Mouse (Mus musculus): ENCODE measurements around the gene Hist2h2ab. TPM values are rescaled to one million over a fixed set of nuclear protein-coding genes. Genes with fewer than 3 reads are reported as not detected.
A peak's percentile ranks its signal among the peaks of the same experiment; 100 is the strongest.
"Not testable (repeated sequence)": the region's sequence is repeated elsewhere in the genome, so short reads cannot be mapped to it uniquely, and the experiment has no call there.

Hist2h2ab gene
- polyA plus RNA-seq (2015; fragmentation: Nextera tagmentation; extraction: Ambion mirVana) = 0.92 TPM in 1 of 2 replicates, not detected in the other

GRCm38 (mm10) chr3:96219661-96220130 lies at the start of gene Hist2h2ab, which contains the start of gene Bola1:
TSS of gene Hist2h2ab (plus strand) at chr3:96219865.
TSS of gene Bola1 (minus strand) at chr3:96219709.
- H3K27me3 ChIP-seq (ENCODE audit: control insufficient read depth, insufficient read depth, low read length) = no peaks in the 10 kb centered on the region
- H3K9ac ChIP-seq (ENCODE audit: low read length) = peak within 1 kb of the TSS; percentile 78
- peak within 1 kb of the TSS; percentile 82 for H3K4me2 ChIP-seq (ENCODE audit: low read depth, low read length)
- H3K4me1 ChIP-seq (ENCODE audit: control insufficient read depth, insufficient read depth, low read length) = peaks cover 31% of the 10 kb centered on the region
- H3K9me3 ChIP-seq (replicated peaks; ENCODE audit: control insufficient read depth, low read length) = no peaks in the 10 kb centered on the region
- ATAC-seq (ENCODE audit: insufficient read depth, low FRiP score) = peak; percentile 78
- H3K27ac ChIP-seq (ENCODE audit: low read length) = peak within 1 kb of the TSS; percentile 98
- WGBS = 0% methylated on average over 34 of the region's 37 CpGs
- no peaks in the 10 kb centered on the region for H3K36me3 ChIP-seq (ENCODE audit: control insufficient read depth, insufficient read depth, low read length)
- peak within 1 kb of the TSS; percentile 50 for H3K4me3 ChIP-seq (replicated peaks; ENCODE audit: low read length)

GRCm38 (mm10) chr3:96170276-96170675 lies 49.4 kb upstream of the Hist2h2ab start:
- Histone ChIP-seq H3K4me1 (ENCODE audit: control insufficient read depth, insufficient read depth, low read length) (peaks cover 15% of the 10 kb centered on the region), H3K4me2 (ENCODE audit: low read depth, low read length) (no peak overlapping the region), H3K27me3 (ENCODE audit: control insufficient read depth, insufficient read depth, low read length) (no peaks in the 10 kb centered on the region), H3K9ac (ENCODE audit: low read length) (no peak overlapping the region; the same call in 1 of the 2 replicates), H3K27ac (ENCODE audit: low read length) (no peak overlapping the region), H3K36me3 (ENCODE audit: control insufficient read depth, insufficient read depth, low read length) (0 out of 2 replicates have a peak, but pooled peaks cover 8% of the 10 kb centered on the region), H3K4me3 (replicated peaks; ENCODE audit: low read length) (no peak overlapping the region), H3K9me3 (replicated peaks; ENCODE audit: control insufficient read depth, low read length) (no peaks in the 10 kb centered on the region)
- no peak for ATAC-seq (ENCODE audit: insufficient read depth, low FRiP score)
- 83% methylated on average over 4 of the region's 4 CpGs for WGBS

GRCm38 (mm10) chr3:96170976-96171545 lies 48.6 kb upstream of the Hist2h2ab start:
- peaks cover 15% of the 10 kb centered on the region for H3K4me1 ChIP-seq (ENCODE audit: control insufficient read depth, insufficient read depth, low read length)
- WGBS = 47% methylated on average over 10 of the region's 10 CpGs
- H3K27me3 ChIP-seq (ENCODE audit: control insufficient read depth, insufficient read depth, low read length) = no peaks in the 10 kb centered on the region
- peak overlapping the region; percentile 79 for H3K9ac ChIP-seq (ENCODE audit: low read length)
- peak overlapping the region; percentile 89 for H3K4me3 ChIP-seq (replicated peaks; ENCODE audit: low read length)
- H3K36me3 ChIP-seq (ENCODE audit: control insufficient read depth, insufficient read depth, low read length) = peaks cover 12% of the 10 kb centered on the region; the same call in 1 of the 2 replicates
- H3K4me2 ChIP-seq (ENCODE audit: low read depth, low read length) = peak overlapping the region; percentile 71
- peak overlapping the region; percentile 99 for H3K27ac ChIP-seq (ENCODE audit: low read length)
- no peaks in the 10 kb centered on the region for H3K9me3 ChIP-seq (replicated peaks; ENCODE audit: control insufficient read depth, low read length)
- no peak for ATAC-seq (ENCODE audit: insufficient read depth, low FRiP score)

DNA sequence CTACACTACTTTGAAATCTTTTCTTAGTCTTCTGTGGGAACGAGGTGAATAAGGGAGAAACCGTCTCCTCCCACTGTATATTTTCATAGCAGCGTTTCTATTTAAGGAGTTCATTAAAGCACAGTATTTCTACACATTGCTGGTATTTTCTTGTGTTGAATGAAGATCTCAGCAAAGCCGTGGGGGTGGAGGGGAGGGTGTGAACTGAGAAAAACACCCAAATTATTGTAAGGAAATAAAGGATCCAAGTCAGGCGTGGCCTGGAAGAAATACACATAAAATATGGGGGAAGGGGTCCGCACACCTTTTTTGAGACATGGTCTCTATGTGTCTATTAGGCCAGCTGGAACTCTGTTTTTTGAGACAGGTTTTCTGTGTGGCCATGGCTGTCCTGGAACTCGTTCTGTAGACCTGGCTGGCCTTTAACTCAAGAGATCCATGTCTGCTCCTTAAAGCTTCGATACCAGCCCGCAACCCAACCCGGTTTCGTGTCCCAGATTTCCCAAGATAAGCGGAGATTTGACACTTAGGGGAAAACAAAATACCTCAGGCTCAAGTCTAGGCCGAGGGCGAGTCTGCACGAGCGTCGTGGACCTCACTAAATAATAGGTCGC lies 48.0 kb upstream of the Hist2h2ab start:
- Histone ChIP-seq H3K36me3 (ENCODE audit: control insufficient read depth, insufficient read depth, low read length) (peaks cover 17% of the 10 kb centered on the region; the same call in 1 of the 2 replicates), H3K9ac (ENCODE audit: low read length) (peak overlapping the region; percentile 79), H3K4me3 (replicated peaks; ENCODE audit: low read length) (peak overlapping the region; percentile 89), H3K4me1 (ENCODE audit: control insufficient read depth, insufficient read depth, low read length) (peaks cover 15% of the 10 kb centered on the region), H3K9me3 (replicated peaks; ENCODE audit: control insufficient read depth, low read length) (no peaks in the 10 kb centered on the region), H3K27ac (ENCODE audit: low read length) (peak overlapping the region; percentile 99), H3K27me3 (ENCODE audit: control insufficient read depth, insufficient read depth, low read length) (no peaks in the 10 kb centered on the region), H3K4me2 (ENCODE audit: low read depth, low read length) (peak overlapping the region; percentile 71)
- ATAC-seq (ENCODE audit: insufficient read depth, low FRiP score) = peak; percentile 8; the same call in 1 of the 2 replicates
- WGBS = 15% methylated on average over 18 of the region's 18 CpGs

GRCm38 (mm10) chr3:96172197-96173178 lies 47.2 kb upstream of the Hist2h2ab start, which contains the start of gene Sf3b4:
TSS of gene Sf3b4 (plus strand) at chr3:96172332.
- Histone ChIP-seq H3K27me3 (ENCODE audit: control insufficient read depth, insufficient read depth, low read length) (no peaks in the 10 kb centered on the region), H3K27ac (ENCODE audit: low read length) (peak within 1 kb of the TSS; percentile 99), H3K4me1 (ENCODE audit: control insufficient read depth, insufficient read depth, low read length) (peaks cover 15% of the 10 kb centered on the region), H3K9ac (ENCODE audit: low read length) (peak within 1 kb of the TSS; percentile 79), H3K4me2 (ENCODE audit: low read depth, low read length) (peak within 1 kb of the TSS; percentile 82), H3K9me3 (replicated peaks; ENCODE audit: control insufficient read depth, low read length) (no peaks in the 10 kb centered on the region), H3K4me3 (replicated peaks; ENCODE audit: low read length) (peak within 1 kb of the TSS; percentile 89), H3K36me3 (ENCODE audit: control insufficient read depth, insufficient read depth, low read length) (peaks cover 17% of the 10 kb centered on the region; the same call in 1 of the 2 replicates)
- WGBS = 0% methylated on average over 56 of the region's 58 CpGs
- peak; percentile 95 for ATAC-seq (ENCODE audit: insufficient read depth, low FRiP score)

- no peaks in the 10 kb centered on the region for H3K9me3 ChIP-seq (replicated peaks; ENCODE audit: control insufficient read depth, low read length)
- H3K4me1 ChIP-seq (ENCODE audit: control insufficient read depth, insufficient read depth, low read length) = peaks cover 15% of the 10 kb centered on the region
- H3K4me2 ChIP-seq (ENCODE audit: low read depth, low read length) = peak overlapping the region; percentile 82
- peak overlapping the region; percentile 79 for H3K9ac ChIP-seq (ENCODE audit: low read length)
- H3K27me3 ChIP-seq (ENCODE audit: control insufficient read depth, insufficient read depth, low read length) = no peaks in the 10 kb centered on the region
- ATAC-seq (ENCODE audit: insufficient read depth, low FRiP score) = no peak
- H3K27ac ChIP-seq (ENCODE audit: low read length) = no peak overlapping the region
- WGBS = 33% methylated on average over 7 of the region's 7 CpGs
- peak overlapping the region; percentile 89 for H3K4me3 ChIP-seq (replicated peaks; ENCODE audit: low read length)
- H3K36me3 ChIP-seq (ENCODE audit: control insufficient read depth, insufficient read depth, low read length) = peaks cover 22% of the 10 kb centered on the region
Measured at GRCm38 (mm10) chr3:96173185-96173584, 46.5 kb upstream of the Hist2h2ab start.

DNA sequence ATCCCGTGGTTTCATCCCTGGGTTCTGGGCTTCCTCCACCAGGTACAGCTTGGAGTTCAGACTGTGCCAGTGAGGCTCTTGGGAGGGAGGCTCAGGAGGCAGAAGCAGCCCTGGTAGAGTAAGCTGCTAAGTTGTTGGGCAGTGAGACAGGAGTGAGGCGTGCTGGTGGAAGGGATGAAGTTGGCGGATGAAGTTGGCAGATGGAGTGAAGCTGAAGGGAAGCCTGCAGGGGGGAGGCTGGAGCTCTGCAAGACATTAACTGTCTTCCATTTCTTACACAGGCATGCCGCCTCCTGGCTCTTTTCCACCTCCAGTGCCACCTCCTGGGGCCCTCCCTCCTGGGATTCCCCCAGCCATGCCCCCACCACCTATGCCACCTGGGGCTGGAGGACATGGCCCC lies 45.6 kb upstream of the Hist2h2ab start:
- H3K9ac ChIP-seq (ENCODE audit: low read length); H3K4me2 ChIP-seq (ENCODE audit: low read depth, low read length); H3K9me3 ChIP-seq (replicated peaks; ENCODE audit: control insufficient read depth, low read length); H3K27me3 ChIP-seq (ENCODE audit: control insufficient read depth, insufficient read depth, low read length); ATAC-seq (ENCODE audit: insufficient read depth, low FRiP score); H3K27ac ChIP-seq (ENCODE audit: low read length); H3K4me3 ChIP-seq (replicated peaks; ENCODE audit: low read length): not testable (repeated sequence)
- WGBS = 82% methylated on average over 4 of the region's 4 CpGs
- peaks cover 15% of the 10 kb centered on the region for H3K4me1 ChIP-seq (ENCODE audit: control insufficient read depth, insufficient read depth, low read length)
- peaks cover 24% of the 10 kb centered on the region for H3K36me3 ChIP-seq (ENCODE audit: control insufficient read depth, insufficient read depth, low read length)

- no peak overlapping the region for H3K9ac ChIP-seq (ENCODE audit: low read length)
- 92% methylated on average over 6 of the region's 6 CpGs for WGBS
- no peak overlapping the region for H3K27ac ChIP-seq (ENCODE audit: low read length)
- peaks cover 15% of the 10 kb centered on the region for H3K4me1 ChIP-seq (ENCODE audit: control insufficient read depth, insufficient read depth, low read length)
- ATAC-seq (ENCODE audit: insufficient read depth, low FRiP score) = no peak
- H3K9me3 ChIP-seq (replicated peaks; ENCODE audit: control insufficient read depth, low read length) = no peaks in the 10 kb centered on the region
- H3K36me3 ChIP-seq (ENCODE audit: control insufficient read depth, insufficient read depth, low read length) = peaks cover 24% of the 10 kb centered on the region
- H3K4me2 ChIP-seq (ENCODE audit: low read depth, low read length) = no peak overlapping the region
- no peak overlapping the region for H3K4me3 ChIP-seq (replicated peaks; ENCODE audit: low read length)
- H3K27me3 ChIP-seq (ENCODE audit: control insufficient read depth, insufficient read depth, low read length) = no peaks in the 10 kb centered on the region
Measured at GRCm38 (mm10) chr3:96175251-96175650, 44.4 kb upstream of the Hist2h2ab start.

Data from stomach, embryonic 16.5 days (tissue).